Mouse (Mus musculus): ENCODE measurements at regions not wholly inside any gene's neighbourhood (a gene's known extent, or its start where the extent isn't known, plus 50 kb on each side); places are given as distances from the start of the nearest gene placed in this dataset.
A peak's percentile ranks its signal among the peaks of the same experiment; 100 is the strongest.

GRCm38 (mm10) chr5:77620402-77620801 lies 212.6 kb upstream of the Igfbp7 start:
- no peak for DNase-seq (ENCODE audit: extremely low read depth, low read depth)

GRCm38 (mm10) chr5:77610496-77610895 lies 202.7 kb upstream of the Igfbp7 start:
- DNase-seq (ENCODE audit: extremely low read depth, low read depth) = no peak

- DNase-seq (ENCODE audit: extremely low read depth, low read depth) = no peak
These were observed 186.9 kb upstream of the Igfbp7 start for GRCm38 (mm10) chr5:77594719-77595118.

- no peak for DNase-seq (ENCODE audit: extremely low read depth, low read depth)
These were observed 181.4 kb upstream of the Igfbp7 start for GRCm38 (mm10) chr5:77589252-77589651.

- no peak for DNase-seq (ENCODE audit: extremely low read depth, low read depth)
These were observed 173.9 kb upstream of the Igfbp7 start for GRCm38 (mm10) chr5:77581702-77582101.

GRCm38 (mm10) chr5:77581106-77581638 lies 173.3 kb upstream of the Igfbp7 start:
- DNase-seq (ENCODE audit: extremely low read depth, low read depth) = no peak

GRCm38 (mm10) chr5:77579826-77580745 lies 172.2 kb upstream of the Igfbp7 start:
- DNase-seq (ENCODE audit: extremely low read depth, low read depth) = no peak

GRCm38 (mm10) chr5:77576881-77577280 lies 169.0 kb upstream of the Igfbp7 start:
- no peak for DNase-seq (ENCODE audit: extremely low read depth, low read depth)

- no peak for DNase-seq (ENCODE audit: extremely low read depth, low read depth)
These were observed 167.9 kb upstream of the Igfbp7 start for GRCm38 (mm10) chr5:77575780-77576179.

- no peak for DNase-seq (ENCODE audit: extremely low read depth, low read depth)
These were observed 162.5 kb upstream of the Igfbp7 start for GRCm38 (mm10) chr5:77570364-77570763.

- no peak for DNase-seq (ENCODE audit: extremely low read depth, low read depth)
These were observed 160.3 kb upstream of the Igfbp7 start for GRCm38 (mm10) chr5:77568121-77568520.

- no peak for DNase-seq (ENCODE audit: extremely low read depth, low read depth)
These were observed 144.7 kb upstream of the Igfbp7 start for GRCm38 (mm10) chr5:77552580-77552979.

GRCm38 (mm10) chr5:77552081-77552480 lies 144.2 kb upstream of the Igfbp7 start:
- DNase-seq (ENCODE audit: extremely low read depth, low read depth) = no peak

- DNase-seq (ENCODE audit: extremely low read depth, low read depth) = no peak
These were observed 138.3 kb upstream of the Igfbp7 start for GRCm38 (mm10) chr5:77546001-77546620.

- DNase-seq (ENCODE audit: extremely low read depth, low read depth) = no peak
These were observed 124.6 kb upstream of the Igfbp7 start for GRCm38 (mm10) chr5:77532261-77533015.

GRCm38 (mm10) chr5:77530376-77530775 lies 122.5 kb upstream of the Igfbp7 start:
- no peak for DNase-seq (ENCODE audit: extremely low read depth, low read depth)

- no peak for DNase-seq (ENCODE audit: extremely low read depth, low read depth)
These were observed 109.4 kb upstream of the Igfbp7 start for GRCm38 (mm10) chr5:77517252-77517651.

- DNase-seq (ENCODE audit: extremely low read depth, low read depth) = no peak
These were observed 107.6 kb upstream of the Igfbp7 start for GRCm38 (mm10) chr5:77515448-77515847.

GRCm38 (mm10) chr5:77502684-77503083 lies 94.8 kb upstream of the Igfbp7 start:
- DNase-seq (ENCODE audit: extremely low read depth, low read depth) = no peak

GRCm38 (mm10) chr5:77499949-77500460 lies 92.2 kb upstream of the Igfbp7 start:
- DNase-seq (ENCODE audit: extremely low read depth, low read depth) = peak; percentile 11

GRCm38 (mm10) chr5:77494601-77495000 lies 86.8 kb upstream of the Igfbp7 start:
- no peak for DNase-seq (ENCODE audit: extremely low read depth, low read depth)

Measured in MEL-GATA-1-ER (cell line).